Mouse (Mus musculus) CD4-positive, CD25-positive, alpha-beta regulatory T cell, adult 4 months (primary cell): ENCODE measurements around the gene Cc2d2b. TPM values are rescaled to one million over a fixed set of nuclear protein-coding genes. Genes with fewer than 3 reads are reported as not detected.

Source experiments
- ATAC-seq: one replicate; pipeline ENCODE4 v1.8.0; 2017
- polyA plus RNA-seq, 2 experiments: library from polyadenylated mRNA; unstranded; fragments of 100-300 nt; shearing (Covaris generic); gene quantifications; one replicate each; pipeline ENCODE4 v1.2.1; 2017

Cc2d2b gene
- polyA plus RNA-seq, 2 experiments from 2014 or later: 0.47 to 0.93 TPM

- ATAC-seq: no peak
These were observed 85.9 kb downstream of the Cc2d2b start for GRCm38 (mm10) chr19:40834436-40834835.

GRCm38 (mm10) chr19:40838205-40838604 lies 89.7 kb downstream of the Cc2d2b start:
- no peak for ATAC-seq

- ATAC-seq: no peak
These were observed 91.8 kb downstream of the Cc2d2b start for GRCm38 (mm10) chr19:40840303-40840702.

- ATAC-seq: no peak
These were observed 92.5 kb downstream of the Cc2d2b start for GRCm38 (mm10) chr19:40841083-40841482.

GRCm38 (mm10) chr19:40841593-40841992 lies 93.0 kb downstream of the Cc2d2b start:
- ATAC-seq: no peak

GRCm38 (mm10) chr19:40844731-40845130 lies 96.2 kb downstream of the Cc2d2b start:
- peak; percentile 37 for ATAC-seq

GRCm38 (mm10) chr19:40849391-40849790 lies 100.8 kb downstream of the Cc2d2b start:
- no peak for ATAC-seq

GRCm38 (mm10) chr19:40859555-40859954 lies 111.0 kb downstream of the Cc2d2b start:
- no peak for ATAC-seq

- no peak for ATAC-seq
These were observed 119.7 kb downstream of the Cc2d2b start for GRCm38 (mm10) chr19:40868284-40868683.

- ATAC-seq: no peak
These were observed 121.0 kb downstream of the Cc2d2b start for GRCm38 (mm10) chr19:40869425-40870105.

GRCm38 (mm10) chr19:40872955-40873665 lies 124.6 kb downstream of the Cc2d2b start:
- ATAC-seq: peak; percentile 57

Other genes with a start within 250 kb of the Cc2d2b start
- gene Sorbs1, start 235.0 kb upstream of the Cc2d2b start, polyA plus RNA-seq: 10 to 100 TPM; 19.0 to 28.5 TPM
- gene Aldh18a1, start 160.3 kb upstream of the Cc2d2b start, polyA plus RNA-seq: 10 to 100 TPM; 39.2 to 80.4 TPM
- 10 to 100 TPM in 1 of 2 experiments, 1 to 10 TPM in 1; 8.5 to 13.1 TPM for gene Tctn3, start 136.5 kb upstream of the Cc2d2b start, polyA plus RNA-seq
- gene Entpd1, start 136.4 kb upstream of the Cc2d2b start, polyA plus RNA-seq: 10 to 100 TPM; 44.4 to 58.8 TPM
- gene Ccnj, start 82.5 kb downstream of the Cc2d2b start, polyA plus RNA-seq: 1 to 10 TPM; 4.1 to 5.5 TPM
- 10 to 100 TPM; 13.0 to 15.9 TPM for gene Zfp518a, start 146.0 kb downstream of the Cc2d2b start, polyA plus RNA-seq
- gene Blnk, start 245.8 kb downstream of the Cc2d2b start, polyA plus RNA-seq: 1 to 10 TPM in 1 of 2 experiments, not detected in 1; 3.3 TPM